Mouse (Mus musculus): ENCODE measurements around the gene Zcchc7.

- TF ChIP-seq CTCF (IDR thresholded peaks at IDR 0.05) (no peak), EP300 (IDR thresholded peaks at IDR 0.05) (no peak)
These were observed 40.0 kb upstream of the Zcchc7 start for GRCm38 (mm10) chr4:44715621-44716160.

Measured in lung, postnatal 0 days (tissue).